Mouse (Mus musculus): ENCODE data around the gene Dusp13.

Gene Dusp13

GRCm38 (mm10) chr14:21750881-21751542 lies at the start of gene Dusp13:
Dusp13 (minus strand) TSS chr14:21751181.
- POLR2A ChIA-PET: interaction anchor here (0.6 to 3.3 kb wide), 49 partner anchors 8 to 822 kb away, joined by 3 to 19 read pairs (median 3); partner anchors contain the start of genes Adk (in 2 of the 4), Ap3m1 (in 2 of the 4), Kat6b (in 2 of the 4) and Vcl (in 1 of the 4)
- CTCF ChIA-PET: interaction anchor here (0.6 to 2.3 kb wide), 8 partner anchors 9 to 608 kb away, joined by 3 to 9 read pairs (median 4); no protein-coding TSS in a partner anchor

- POLR2A ChIA-PET: no interaction called here
- CTCF ChIA-PET: no interaction called here
These were observed 49.7 kb upstream of the Dusp13 start for GRCm38 (mm10) chr14:21800641-21801040.

GRCm38 (mm10) chr14:21792250-21792649 lies 41.3 kb upstream of the Dusp13 start:
- POLR2A ChIA-PET: interaction anchor here in 2 of 4 experiments (0.7 to 1.6 kb wide), 5 partner anchors 10 to 54 kb away, joined by 3 to 4 read pairs (median 3); no protein-coding TSS in a partner anchor
- CTCF ChIA-PET: no interaction called here

GRCm38 (mm10) chr14:21791722-21792121 lies 40.7 kb upstream of the Dusp13 start:
- ChIA-PET POLR2A (interaction anchor here in 2 of 4 experiments (1.1 to 1.6 kb wide), 2 partner anchors 26 kb away, joined by 3 read pairs; no protein-coding TSS in a partner anchor), CTCF (no interaction called here)

GRCm38 (mm10) chr14:21790585-21791251 lies 39.7 kb upstream of the Dusp13 start:
- ChIA-PET CTCF (interaction anchor here in 2 of 4 experiments (0.6 to 1.5 kb wide), 2 partner anchors 22 to 42 kb away, joined by 3 to 11 read pairs; no protein-coding TSS in a partner anchor), POLR2A (interaction anchor here in 1 of 4 experiments (0.6 to 1.3 kb wide), 2 partner anchors 11 to 723 kb away, joined by 3 to 6 read pairs; no protein-coding TSS in a partner anchor)

- CTCF ChIA-PET: interaction anchor here in 1 of 4 experiments (0.6 kb wide), 1 partner anchor 118 kb away, joined by 3 read pairs; no protein-coding TSS in a partner anchor
These were observed 37.1 kb upstream of the Dusp13 start for GRCm38 (mm10) chr14:21788121-21788520.

GRCm38 (mm10) chr14:21787374-21787773 lies 36.4 kb upstream of the Dusp13 start:
- ChIA-PET POLR2A (interaction anchor here in 1 of 4 experiments (0.9 kb wide), 1 partner anchor 15 kb away, joined by 3 read pairs; no protein-coding TSS in a partner anchor), CTCF (interaction anchor here in 1 of 4 experiments (0.7 kb wide), 2 partner anchors 60 to 62 kb away, joined by 3 to 4 read pairs; no protein-coding TSS in a partner anchor)

More at GRCm38 (mm10) chr14:21788121-21788520, 37.1 kb upstream of the Dusp13 start:
- POLR2A ChIA-PET: interaction anchor here in 2 of 4 experiments (0.6 to 1.0 kb wide), 3 partner anchors 16 to 221 kb away, joined by 3 read pairs; no protein-coding TSS in a partner anchor

GRCm38 (mm10) chr14:21786500-21786899 lies 35.5 kb upstream of the Dusp13 start:
- ChIA-PET POLR2A (interaction anchor here in 1 of 4 experiments (1.2 kb wide), 1 partner anchor 61 kb away, joined by 4 read pairs; no protein-coding TSS in a partner anchor), CTCF (no interaction called here)

- POLR2A ChIA-PET: no interaction called here
- CTCF ChIA-PET: interaction anchor here in 1 of 4 experiments (1.0 kb wide), 1 partner anchor 34 kb away, joined by 3 read pairs; no protein-coding TSS in a partner anchor
These were observed 25.2 kb upstream of the Dusp13 start for GRCm38 (mm10) chr14:21776201-21776600.

- CTCF ChIA-PET: no interaction called here
- POLR2A ChIA-PET: interaction anchor here in 1 of 4 experiments (0.6 kb wide), 1 partner anchor 374 kb away, joined by 3 read pairs; no protein-coding TSS in a partner anchor
These were observed 23.0 kb upstream of the Dusp13 start for GRCm38 (mm10) chr14:21773946-21774345.

- CTCF ChIA-PET: no interaction called here
- POLR2A ChIA-PET: interaction anchor here in 3 of 4 experiments (0.6 to 1.3 kb wide), 5 partner anchors 15 to 22 kb away, joined by 3 to 6 read pairs (median 4); partner anchors contain the start of gene Dusp13 (in 1 of the 3)
These were observed 21.7 kb upstream of the Dusp13 start for GRCm38 (mm10) chr14:21772506-21773281.

GRCm38 (mm10) chr14:21766398-21766958 lies 15.5 kb upstream of the Dusp13 start:
- POLR2A ChIA-PET: interaction anchor here in 1 of 4 experiments (0.6 kb wide), 1 partner anchor 455 kb away, joined by 3 read pairs; no protein-coding TSS in a partner anchor
- CTCF ChIA-PET: no interaction called here

GRCm38 (mm10) chr14:21765754-21766397 lies 14.9 kb upstream of the Dusp13 start:
- ChIA-PET POLR2A (interaction anchor here in 1 of 4 experiments (0.6 to 1.5 kb wide), 2 partner anchors 66 to 455 kb away, joined by 3 read pairs; no protein-coding TSS in a partner anchor), CTCF (no interaction called here)

- POLR2A ChIA-PET: interaction anchor here in 1 of 4 experiments (1.5 kb wide), 1 partner anchor 67 kb away, joined by 3 read pairs; no protein-coding TSS in a partner anchor
These were observed 13.7 kb upstream of the Dusp13 start for GRCm38 (mm10) chr14:21764646-21765045.

GRCm38 (mm10) chr14:21763736-21764135 lies 12.8 kb upstream of the Dusp13 start:
- ChIA-PET POLR2A (interaction anchor here in 2 of 4 experiments (1.1 to 3.6 kb wide), 2 partner anchors 12 to 711 kb away, joined by 4 to 19 read pairs; partner anchors contain the start of genes Adk (in 1 of the 2), Ap3m1 (in 1 of the 2) and Dusp13 (in 1 of the 2)), CTCF (no interaction called here)

More at GRCm38 (mm10) chr14:21764646-21765045, 13.7 kb upstream of the Dusp13 start:
- CTCF ChIA-PET: no interaction called here

GRCm38 (mm10) chr14:21761560-21761959 lies 10.6 kb upstream of the Dusp13 start:
- CTCF ChIA-PET: interaction anchor here in 1 of 4 experiments (2.4 kb wide), 1 partner anchor 20 kb away, joined by 6 read pairs; no protein-coding TSS in a partner anchor
- POLR2A ChIA-PET: interaction anchor here (0.5 to 3.6 kb wide), 6 partner anchors 9 to 222 kb away, joined by 3 to 19 read pairs (median 3); partner anchors contain the start of gene Dusp13 (in 2 of the 4)

GRCm38 (mm10) chr14:21753367-21753766 lies 2.4 kb upstream of the Dusp13 start:
- ChIA-PET CTCF (interaction anchor here in 1 of 4 experiments (2.5 kb wide), 1 partner anchor 12 kb away, joined by 6 read pairs; no protein-coding TSS in a partner anchor), POLR2A (interaction anchor here in 2 of 4 experiments (0.7 to 3.3 kb wide), 4 partner anchors 9 to 17 kb away, joined by 3 to 19 read pairs (median 4); no protein-coding TSS in a partner anchor)

All from embryonic stem cell, embryonic (primary cell).